Mouse (Mus musculus): ENCODE data around the gene Mbl1. TPM values are rescaled to one million over a fixed set of nuclear protein-coding genes. Genes with fewer than 3 reads are reported as not detected.

The Mbl1 gene
- polyA plus RNA-seq (2014; fragmentation: Illumina TruSeq; extraction: RNeasy Lipid Tissue Mini Kit (QIAGEN cat#74804); ENCODE audit: low read depth, low replicate concordance), result not detected

DNA sequence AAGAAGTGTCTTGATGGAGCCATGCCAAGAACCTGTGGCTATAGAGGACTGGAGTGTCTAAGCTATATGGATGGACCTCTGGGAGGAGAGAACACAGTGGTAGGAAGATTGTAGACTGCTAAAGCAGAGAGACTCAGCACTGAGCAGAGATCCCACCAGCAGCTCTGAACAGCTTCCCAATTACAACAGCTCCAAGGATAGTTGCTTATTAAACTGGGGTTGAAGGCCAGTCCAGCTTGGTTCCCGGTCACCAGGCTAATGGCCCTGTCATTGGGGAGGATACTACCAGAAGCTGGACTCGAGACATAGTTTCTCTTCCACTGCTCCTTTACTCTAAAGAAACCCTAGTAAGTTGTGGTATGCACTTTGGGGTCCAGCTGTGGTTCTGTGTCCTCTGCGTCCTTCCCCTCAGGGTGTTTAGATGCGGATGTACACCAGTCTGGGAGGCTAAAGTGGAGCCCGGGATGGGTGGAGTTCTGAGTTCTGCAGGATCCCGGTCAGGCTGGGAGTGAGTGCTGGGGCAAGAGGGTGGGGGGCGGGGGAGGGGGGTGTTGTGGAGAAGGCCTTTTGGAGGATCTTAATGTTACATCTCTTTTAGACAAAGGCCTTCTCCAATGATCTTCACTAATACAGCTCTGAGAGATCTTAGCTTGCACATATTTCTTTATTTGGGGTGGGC, at the start of gene Mbl1:
Mbl1 (plus strand) TSS at position 239 of the 679 bp plus-strand sequence.

DNA sequence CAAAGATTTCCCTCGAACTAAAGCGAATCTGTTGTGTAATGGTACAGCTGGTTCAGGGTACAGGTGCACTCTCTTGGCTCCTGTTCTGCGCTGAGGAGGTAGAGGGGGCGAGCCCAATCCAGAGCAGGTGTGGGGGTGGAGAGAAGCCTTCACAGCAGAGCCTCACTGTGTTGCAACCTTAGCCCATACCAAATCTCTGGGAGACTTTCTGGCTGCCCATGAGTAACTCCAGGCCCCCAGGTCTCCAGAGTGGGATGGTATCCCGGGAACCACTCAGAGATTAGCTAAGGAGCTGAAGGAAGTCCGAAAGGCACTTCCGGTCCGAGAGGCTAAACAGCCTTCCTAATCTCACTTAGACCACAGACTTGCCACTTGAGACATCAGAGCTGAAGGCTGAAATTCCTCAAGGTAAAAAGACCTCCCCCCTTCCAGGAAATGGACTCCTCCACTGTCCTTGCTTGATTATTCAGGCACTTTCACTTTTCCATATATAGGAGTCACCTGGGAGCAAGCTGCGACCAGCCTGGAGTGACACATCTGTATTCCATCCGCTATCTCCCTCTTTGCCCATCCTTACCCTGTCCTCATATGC, 46.3 kb upstream of the Mbl1 start, which contains the start of gene Mat1a:
Mat1a (plus strand) TSS at position 183 of the 592 bp plus-strand sequence.

DNA sequence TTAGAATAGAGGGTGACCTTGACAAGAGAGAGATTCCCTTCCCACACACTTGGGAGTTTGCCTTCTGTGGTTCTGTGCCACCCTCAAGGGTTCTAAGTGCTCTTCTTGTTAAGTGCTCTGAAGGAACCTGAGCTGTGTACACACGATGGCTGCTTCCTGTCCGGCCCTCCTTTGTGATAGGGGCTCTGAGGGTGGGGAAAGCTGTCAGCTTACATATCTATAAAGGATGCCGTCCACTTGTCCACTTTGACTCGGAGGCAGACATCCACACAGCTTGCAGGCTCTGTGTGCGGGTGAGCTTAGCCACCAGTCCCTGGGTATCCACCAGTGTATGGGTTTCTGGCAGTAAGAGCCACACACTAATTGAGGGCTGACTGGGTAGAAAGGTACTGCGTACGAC, 19.7 kb upstream of the Mbl1 start, which contains the start of gene Sftpa1:
Sftpa1 (plus strand) TSS at position 243 of the 400 bp plus-strand sequence.

DNA sequence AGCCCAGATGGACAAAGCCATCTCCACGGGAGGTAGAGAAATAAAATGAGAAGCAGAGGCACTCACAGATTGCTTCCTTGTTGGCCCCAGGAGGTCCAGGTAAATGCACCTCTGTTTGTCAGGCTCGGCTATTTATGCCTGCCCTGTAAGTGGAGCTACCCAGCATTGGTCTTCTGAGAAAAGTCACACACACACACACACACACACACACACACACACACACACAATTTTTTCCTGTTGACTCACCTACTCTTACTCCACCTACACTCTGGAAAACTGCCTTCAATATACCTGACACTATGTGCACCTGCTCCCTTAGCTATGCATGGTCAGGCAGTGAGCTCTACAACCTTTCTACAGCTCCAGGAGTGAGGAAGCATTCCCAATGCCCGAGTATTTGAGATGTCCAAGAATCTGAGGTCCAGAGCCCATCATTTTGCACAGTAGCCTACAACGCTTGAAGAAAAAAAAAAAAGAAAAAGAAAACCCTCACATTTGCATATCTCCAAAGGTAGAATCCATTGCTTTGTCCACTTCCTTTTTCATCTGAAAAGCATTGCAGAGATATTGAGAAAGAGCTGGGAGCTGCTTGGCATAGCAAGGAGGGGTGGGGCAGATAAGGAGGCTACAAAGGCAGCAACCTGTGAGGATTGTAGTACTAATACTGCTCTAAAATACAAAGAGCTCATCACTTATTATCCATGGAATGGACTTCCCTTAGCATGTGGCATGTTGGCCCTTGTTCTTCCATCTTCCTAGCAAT, 34.0 kb downstream of the Mbl1 start, which contains the start of gene Sftpd:
Sftpd (minus strand) TSS at position 91 of the 763 bp plus-strand sequence.

Other genes with a start within 250 kb of the Mbl1 start
- gene Tspan14, start 184.7 kb upstream of the Mbl1 start, polyA plus RNA-seq (2014; fragmentation: Illumina TruSeq; extraction: RNeasy Lipid Tissue Mini Kit (QIAGEN cat#74804); ENCODE audit: low read depth, low replicate concordance), result 77.1 TPM
- gene Fam213a, start 137.7 kb upstream of the Mbl1 start, polyA plus RNA-seq (2014; fragmentation: Illumina TruSeq; extraction: RNeasy Lipid Tissue Mini Kit (QIAGEN cat#74804); ENCODE audit: low read depth, low replicate concordance), result 160 TPM
- 1.4 TPM for gene Dydc2, start 82.2 kb upstream of the Mbl1 start, polyA plus RNA-seq (2014; fragmentation: Illumina TruSeq; extraction: RNeasy Lipid Tissue Mini Kit (QIAGEN cat#74804); ENCODE audit: low read depth, low replicate concordance)
- gene Dydc1, start 78.5 kb upstream of the Mbl1 start, polyA plus RNA-seq (2014; fragmentation: Illumina TruSeq; extraction: RNeasy Lipid Tissue Mini Kit (QIAGEN cat#74804); ENCODE audit: low read depth, low replicate concordance), result 1.6 TPM
- 0.47 TPM for gene Mat1a, start 46.4 kb upstream of the Mbl1 start, polyA plus RNA-seq (2014; fragmentation: Illumina TruSeq; extraction: RNeasy Lipid Tissue Mini Kit (QIAGEN cat#74804); ENCODE audit: low read depth, low replicate concordance)
- not detected for gene Sftpa1, start 19.7 kb upstream of the Mbl1 start, polyA plus RNA-seq (2014; fragmentation: Illumina TruSeq; extraction: RNeasy Lipid Tissue Mini Kit (QIAGEN cat#74804); ENCODE audit: low read depth, low replicate concordance)
- 0.25 TPM for gene Sftpd, start 33.7 kb downstream of the Mbl1 start, polyA plus RNA-seq (2014; fragmentation: Illumina TruSeq; extraction: RNeasy Lipid Tissue Mini Kit (QIAGEN cat#74804); ENCODE audit: low read depth, low replicate concordance)
- gene Gm2832, start 127.3 kb downstream of the Mbl1 start, polyA plus RNA-seq (2014; fragmentation: Illumina TruSeq; extraction: RNeasy Lipid Tissue Mini Kit (QIAGEN cat#74804); ENCODE audit: low read depth, low replicate concordance), result not detected
- not detected for gene Gm5798, start 197.2 kb downstream of the Mbl1 start, polyA plus RNA-seq (2014; fragmentation: Illumina TruSeq; extraction: RNeasy Lipid Tissue Mini Kit (QIAGEN cat#74804); ENCODE audit: low read depth, low replicate concordance)
- not detected for gene Gm7945, start 234.9 kb downstream of the Mbl1 start, polyA plus RNA-seq (2014; fragmentation: Illumina TruSeq; extraction: RNeasy Lipid Tissue Mini Kit (QIAGEN cat#74804); ENCODE audit: low read depth, low replicate concordance)

Data from adipose tissue, adult 10 weeks (tissue).